Mouse (Mus musculus) forebrain, embryonic 12.5 days (tissue): ENCODE measurements at regions not wholly inside any gene's neighbourhood (a gene's known extent, or its start where the extent isn't known, plus 50 kb on each side); places are given as distances from the start of the nearest gene placed in this dataset.
A peak's percentile ranks its signal among the peaks of the same experiment; 100 is the strongest.

Experiments
- ATAC-seq: fragments of 200-750 bp; cut with Nextera tagmentation; 2 replicates; pipeline ENCODE4 v1.8.0; 2017; ENCODE audit warnings: moderate TSS enrichment; ENCODE audit not compliant: low FRiP score
- H3K27ac ChIP-seq: fragments of 300-500 bp; sonication (generic); 2 replicates; pipeline ENCODE4 v1.5.1; 2016; ENCODE audit warnings: mild to moderate bottlenecking
- H3K27me3 ChIP-seq: fragments of 300-500 bp; sonication (generic); 2 replicates; pipeline ENCODE4 v1.6.1; 2016; ENCODE audit warnings: mild to moderate bottlenecking
- H3K36me3 ChIP-seq: fragments of 300-500 bp; sonication (generic); replicated peaks from 2 replicates; pipeline ENCODE4 v1.6.1; 2016; ENCODE audit warnings: mild to moderate bottlenecking
- H3K4me1 ChIP-seq: fragments of 300-500 bp; sonication (generic); 2 replicates; pipeline ENCODE4 v1.6.1; 2016
- H3K4me2 ChIP-seq: fragments of 300-500 bp; sonication (generic); 2 replicates; pipeline ENCODE4 v1.6.1; 2016; ENCODE audit warnings: mild to moderate bottlenecking, moderate library complexity
- H3K4me3 ChIP-seq: fragments of 300-500 bp; sonication (generic); replicated peaks from 2 replicates; pipeline ENCODE4 v1.5.1; 2016; ENCODE audit warnings: mild to moderate bottlenecking
- H3K9ac ChIP-seq: fragments of 300-500 bp; sonication (generic); 2 replicates; pipeline ENCODE4 v1.6.1; 2016; ENCODE audit warnings: mild to moderate bottlenecking
- H3K9me3 ChIP-seq: fragments of 300-500 bp; sonication (generic); 2 replicates; pipeline ENCODE4 v1.6.1; 2016
- WGBS: fragments of 180-500 bp; shearing (Covaris S2); methylation state at CpG from one replicate; pipeline ENCODE4 v1.1.7; 2016; 5-methylcytosine and 5-hydroxymethylcytosine counted together

DNA sequence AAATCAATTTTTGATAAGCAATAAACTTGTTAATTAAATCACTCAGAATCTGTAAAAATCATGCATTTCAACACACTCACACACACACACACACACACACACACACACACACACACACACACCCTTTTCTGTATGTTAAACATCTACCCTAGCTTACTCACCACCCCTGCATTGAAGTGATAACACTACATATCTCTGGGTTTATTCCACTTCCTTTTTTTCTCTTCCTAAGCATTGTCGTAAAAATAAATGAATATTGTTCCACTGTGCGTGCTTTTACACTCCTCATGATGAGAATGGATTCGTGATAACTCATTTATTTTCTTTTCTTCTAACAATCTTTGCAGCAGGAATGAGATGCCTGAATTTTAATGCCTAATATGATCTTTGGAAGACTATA lies 234.3 kb upstream of the Plscr5 start:
- Histone ChIP-seq H3K27me3 (no peaks in the 10 kb centered on the region), H3K4me3 (no peak overlapping the region), H3K27ac (no peak overlapping the region), H3K4me1 (no peaks in the 10 kb centered on the region), H3K4me2 (no peak overlapping the region), H3K9ac (no peak overlapping the region), H3K9me3 (no peaks in the 10 kb centered on the region), H3K36me3 (no peaks in the 10 kb centered on the region)
- no peak for ATAC-seq
- 85% methylated on average over 3 of the region's 3 CpGs for WGBS

GRCm38 (mm10) chr9:91957061-91957460 lies 235.7 kb upstream of the Plscr5 start:
- Histone ChIP-seq H3K4me2 (no peak overlapping the region), H3K4me3 (no peak overlapping the region), H3K9ac (no peak overlapping the region), H3K9me3 (no peaks in the 10 kb centered on the region), H3K36me3 (no peaks in the 10 kb centered on the region), H3K27me3 (no peaks in the 10 kb centered on the region), H3K4me1 (no peaks in the 10 kb centered on the region), H3K27ac (no peak overlapping the region)
- WGBS, result 95% methylated on average over 3 of the region's 3 CpGs
- ATAC-seq, result no peak

- Histone ChIP-seq H3K4me2 (no peak overlapping the region), H3K36me3 (no peaks in the 10 kb centered on the region), H3K4me1 (no peaks in the 10 kb centered on the region), H3K27ac (no peak overlapping the region), H3K27me3 (no peaks in the 10 kb centered on the region), H3K9me3 (no peaks in the 10 kb centered on the region), H3K9ac (no peak overlapping the region), H3K4me3 (no peak overlapping the region)
- no peak for ATAC-seq
- 80% methylated on average over 1 of the region's 1 CpGs for WGBS
Observed at GRCm38 (mm10) chr9:91948746-91949145, 244.0 kb upstream of the Plscr5 start.

DNA sequence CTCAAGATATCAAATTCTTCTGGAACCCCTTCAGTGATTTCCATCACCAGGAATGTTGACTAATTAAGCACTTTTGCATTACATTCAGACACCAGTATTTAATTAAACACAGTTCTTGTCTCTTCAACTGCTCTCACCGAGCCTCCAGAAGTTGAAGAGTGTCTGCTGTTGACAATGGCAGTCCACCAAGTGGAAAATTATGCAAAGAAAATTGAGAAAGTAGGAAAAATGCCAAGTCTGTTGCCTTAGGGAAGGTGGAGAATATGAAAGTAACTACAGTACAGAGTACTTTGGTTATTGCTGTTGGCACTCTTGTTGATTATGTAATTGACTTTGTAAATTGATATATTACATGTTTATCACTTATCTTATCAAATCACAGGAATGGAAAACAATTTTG lies 250.7 kb upstream of the Plscr5 start:
- 42% methylated on average over 1 of the region's 1 CpGs for WGBS
- ATAC-seq, result no peak
- no peaks in the 10 kb centered on the region for H3K4me1 ChIP-seq
- no peaks in the 10 kb centered on the region for H3K9me3 ChIP-seq
- no peaks in the 10 kb centered on the region for H3K36me3 ChIP-seq
- no peak overlapping the region for H3K4me2 ChIP-seq
- no peaks in the 10 kb centered on the region for H3K27me3 ChIP-seq
- no peak overlapping the region for H3K9ac ChIP-seq
- no peak overlapping the region for H3K27ac ChIP-seq
- no peak overlapping the region for H3K4me3 ChIP-seq

DNA sequence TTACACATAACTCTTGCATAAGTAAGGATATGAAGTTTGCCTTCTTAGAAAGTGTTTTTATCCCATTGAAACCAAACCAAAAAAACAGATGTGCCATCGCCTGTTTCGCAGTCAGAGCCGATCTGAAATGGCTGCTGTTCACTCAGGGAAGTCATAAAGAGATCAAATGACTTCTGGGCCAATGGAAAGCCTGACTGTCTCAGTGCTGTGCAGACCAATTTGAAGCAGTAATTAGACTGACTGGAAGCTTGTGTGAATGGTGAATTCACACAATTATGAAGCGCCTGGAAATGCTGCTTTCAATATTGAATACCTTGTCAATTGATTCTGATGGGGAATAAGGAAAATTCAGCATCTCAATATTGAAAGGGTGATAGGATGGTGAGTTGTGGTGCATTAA lies 254.0 kb upstream of the Plscr5 start:
- Histone ChIP-seq H3K4me1 (no peaks in the 10 kb centered on the region), H3K9ac (no peak overlapping the region), H3K36me3 (no peaks in the 10 kb centered on the region), H3K27ac (no peak overlapping the region), H3K9me3 (no peaks in the 10 kb centered on the region), H3K27me3 (no peaks in the 10 kb centered on the region), H3K4me2 (no peak overlapping the region), H3K4me3 (no peak overlapping the region)
- ATAC-seq, result peak; percentile 58; the same call in 1 of the 2 replicates
- 56% methylated on average over 4 of the region's 4 CpGs for WGBS

GRCm38 (mm10) chr9:91904066-91904465 lies 288.7 kb upstream of the Plscr5 start:
- Histone ChIP-seq H3K4me2 (no peak overlapping the region), H3K9ac (no peak overlapping the region), H3K4me3 (no peak overlapping the region), H3K9me3 (no peaks in the 10 kb centered on the region), H3K4me1 (no peaks in the 10 kb centered on the region), H3K27me3 (no peaks in the 10 kb centered on the region), H3K27ac (no peak overlapping the region), H3K36me3 (no peaks in the 10 kb centered on the region)
- WGBS, result 82% methylated on average over 5 of the region's 5 CpGs
- ATAC-seq, result no peak

- Histone ChIP-seq H3K36me3 (no peaks in the 10 kb centered on the region), H3K27me3 (no peaks in the 10 kb centered on the region), H3K9ac (no peak overlapping the region), H3K9me3 (no peaks in the 10 kb centered on the region), H3K27ac (no peak overlapping the region), H3K4me2 (no peak overlapping the region), H3K4me1 (no peaks in the 10 kb centered on the region), H3K4me3 (no peak overlapping the region)
- ATAC-seq, result no peak
Observed at GRCm38 (mm10) chr9:91900956-91901355, 291.8 kb upstream of the Plscr5 start.

- no peaks in the 10 kb centered on the region for H3K9me3 ChIP-seq
- H3K4me3 ChIP-seq, result no peak overlapping the region
- H3K27ac ChIP-seq, result no peak overlapping the region
- H3K36me3 ChIP-seq, result no peaks in the 10 kb centered on the region
- no peak overlapping the region for H3K9ac ChIP-seq
- no peaks in the 10 kb centered on the region for H3K27me3 ChIP-seq
- H3K4me2 ChIP-seq, result no peak overlapping the region
- H3K4me1 ChIP-seq, result no peaks in the 10 kb centered on the region
- ATAC-seq, result no peak
- WGBS, result 87% methylated on average over 1 of the region's 1 CpGs
Observed at GRCm38 (mm10) chr9:91876823-91877222, 315.9 kb upstream of the Plscr5 start.

DNA sequence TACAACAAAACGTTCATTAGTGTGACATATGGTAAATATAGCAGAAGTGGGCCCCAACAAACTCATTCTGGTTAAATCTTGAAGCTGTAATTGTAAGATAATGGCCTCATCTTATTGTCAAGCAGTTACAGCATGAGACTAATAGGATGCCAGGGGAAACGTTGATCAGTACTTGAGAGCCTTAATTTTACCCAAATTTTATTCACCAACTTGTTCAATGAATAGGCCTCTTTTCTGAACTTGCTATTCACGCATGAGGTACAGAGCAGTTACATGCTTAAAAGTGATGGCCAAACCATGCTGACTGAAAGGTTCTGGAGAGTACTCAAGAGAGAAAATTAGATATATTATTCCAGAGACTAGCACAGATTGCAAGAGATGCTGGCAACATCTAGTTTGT lies 361.2 kb upstream of the Plscr5 start:
- no peaks in the 10 kb centered on the region for H3K9me3 ChIP-seq
- no peak for ATAC-seq
- H3K27me3 ChIP-seq, result no peaks in the 10 kb centered on the region
- H3K27ac ChIP-seq, result no peak overlapping the region
- no peak overlapping the region for H3K9ac ChIP-seq
- no peak overlapping the region for H3K4me2 ChIP-seq
- 52% methylated on average over 3 of the region's 3 CpGs for WGBS
- no peaks in the 10 kb centered on the region for H3K4me1 ChIP-seq
- H3K4me3 ChIP-seq, result no peak overlapping the region
- no peaks in the 10 kb centered on the region for H3K36me3 ChIP-seq

DNA sequence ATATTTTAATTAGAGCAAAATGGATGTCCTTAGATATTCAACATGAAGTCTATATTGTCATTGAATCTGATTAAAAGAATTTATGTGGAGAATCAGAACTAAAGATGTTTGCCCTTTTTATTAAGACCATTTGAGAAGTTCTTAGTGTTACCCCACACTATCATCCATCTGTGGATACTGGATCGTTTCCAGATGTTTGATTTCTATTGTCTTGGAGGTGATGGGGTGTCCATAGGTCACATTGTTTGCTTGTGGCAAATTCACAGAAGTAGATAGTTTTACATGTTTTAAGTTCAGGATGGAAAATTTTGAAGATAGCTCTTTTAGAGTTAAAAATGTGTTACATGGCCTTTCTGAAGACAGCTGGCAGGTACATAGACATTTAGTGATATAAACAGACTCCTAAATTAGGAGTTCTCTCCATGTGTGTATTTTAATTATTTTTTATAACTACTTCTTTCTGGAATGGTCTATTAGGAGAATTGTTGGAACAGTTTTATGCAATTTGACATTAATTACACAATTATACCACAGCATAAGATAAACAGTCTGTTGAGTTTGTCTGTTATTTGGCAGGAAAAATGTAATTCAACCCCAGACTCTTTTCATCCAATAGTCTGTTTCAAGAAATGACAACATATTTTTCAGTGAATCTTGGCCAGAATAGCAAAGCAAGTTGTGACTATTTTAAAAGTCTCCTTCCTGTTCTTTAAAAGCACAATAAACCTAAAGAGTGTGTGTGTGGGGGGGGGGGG lies 368.8 kb upstream of the Plscr5 start:
- Histone ChIP-seq H3K4me1 (0 out of 2 replicates have a peak, but pooled peaks cover 3% of the 10 kb centered on the region), H3K27me3 (no peaks in the 10 kb centered on the region), H3K27ac (no peak overlapping the region), H3K9ac (no peak overlapping the region), H3K9me3 (no peaks in the 10 kb centered on the region), H3K4me3 (no peak overlapping the region), H3K36me3 (no peaks in the 10 kb centered on the region), H3K4me2 (no peak overlapping the region)
- no peak for ATAC-seq
- 70% methylated on average over 1 of the region's 1 CpGs for whole genome bisulfite sequencing

- H3K27ac ChIP-seq, result 0 out of 2 replicates have a peak overlapping the region, but pooled peaks have one; percentile 2
- 0 out of 2 replicates have a peak overlapping the region, but pooled peaks have one; percentile 8 for H3K4me2 ChIP-seq
- no peaks in the 10 kb centered on the region for H3K9me3 ChIP-seq
- WGBS, result 35% methylated on average over 13 of the region's 13 CpGs
- peak; percentile 85 for ATAC-seq
- no peak overlapping the region for H3K4me3 ChIP-seq
- H3K4me1 ChIP-seq, result 0 out of 2 replicates have a peak, but pooled peaks cover 3% of the 10 kb centered on the region
- no peak overlapping the region for H3K9ac ChIP-seq
- H3K36me3 ChIP-seq, result no peaks in the 10 kb centered on the region
- no peaks in the 10 kb centered on the region for H3K27me3 ChIP-seq
Observed at GRCm38 (mm10) chr9:91818616-91819328, 374.0 kb upstream of the Plscr5 start.

- Histone ChIP-seq H3K4me2 (no peak overlapping the region), H3K9me3 (no peaks in the 10 kb centered on the region), H3K27ac (no peak overlapping the region), H3K4me3 (no peak overlapping the region), H3K27me3 (no peaks in the 10 kb centered on the region), H3K4me1 (no peaks in the 10 kb centered on the region), H3K36me3 (no peaks in the 10 kb centered on the region), H3K9ac (no peak overlapping the region)
- no peak for ATAC-seq
- 88% methylated on average over 3 of the region's 3 CpGs for WGBS
Observed at GRCm38 (mm10) chr9:91803372-91803961, 389.3 kb upstream of the Plscr5 start.
